Mouse (Mus musculus): ENCODE measurements around the gene Col8a2. TPM values are rescaled to one million over a fixed set of nuclear protein-coding genes. Genes with fewer than 3 reads are reported as not detected.

Gene Col8a2
- 2.8 and 6.5 TPM in 2 replicates for polyA plus RNA-seq (2016; fragmentation: Nextera tagmentation; extraction: Ambion mirVana)

GRCm38 (mm10) chr4:126286492-126286891 is at the start of gene Col8a2:
Gene Col8a2 (plus strand): TSS chr4:126286793.
- DNase-seq (ENCODE audit: low spot score): no peak
- Histone ChIP-seq H3K4me1 (peaks cover 38% of the 10 kb centered on the region), H3K9me3 (replicated peaks) (no peaks in the 10 kb centered on the region; the same call in 1 of the 2 replicates), H3K27ac (replicated peaks) (peak within 1 kb of the TSS; percentile 59; the same call in 1 of the 2 replicates), H3K36me3 (no peaks in the 10 kb centered on the region), H3K4me3 (peak within 1 kb of the TSS; percentile 48), H3K27me3 (ENCODE audit: low read depth, poor library complexity, severe bottlenecking) (peaks cover 82% of the 10 kb centered on the region)
- WGBS: 2% methylated on average over 42 of the region's 42 CpGs

GRCm38 (mm10) chr4:126237721-126238242 is 48.8 kb upstream of the Col8a2 start:
- WGBS: 78% methylated on average over 5 of the region's 5 CpGs
- H3K27ac ChIP-seq (replicated peaks): no peak overlapping the region
- peaks cover 100% of the 10 kb centered on the region for H3K36me3 ChIP-seq
- H3K4me1 ChIP-seq: peaks cover 26% of the 10 kb centered on the region
- no peaks in the 10 kb centered on the region for H3K27me3 ChIP-seq (ENCODE audit: low read depth, poor library complexity, severe bottlenecking)
- no peak overlapping the region; the same call in 1 of the 2 replicates for H3K4me3 ChIP-seq
- H3K9me3 ChIP-seq (replicated peaks): no peaks in the 10 kb centered on the region
- DNase-seq (ENCODE audit: low spot score): no peak

- Histone ChIP-seq H3K4me3 (no peak overlapping the region), H3K27me3 (ENCODE audit: low read depth, poor library complexity, severe bottlenecking) (no peaks in the 10 kb centered on the region), H3K27ac (replicated peaks) (no peak overlapping the region), H3K9me3 (replicated peaks) (no peaks in the 10 kb centered on the region), H3K4me1 (peaks cover 26% of the 10 kb centered on the region), H3K36me3 (peaks cover 97% of the 10 kb centered on the region)
- 91% methylated on average over 13 of the region's 13 CpGs for WGBS
- DNase-seq (ENCODE audit: low spot score): no peak
These were observed 46.6 kb upstream of the Col8a2 start for GRCm38 (mm10) chr4:126239862-126240475.

GRCm38 (mm10) chr4:126241956-126242355 is 44.6 kb upstream of the Col8a2 start:
- Histone ChIP-seq H3K36me3 (peaks cover 97% of the 10 kb centered on the region), H3K9me3 (replicated peaks) (no peaks in the 10 kb centered on the region), H3K4me3 (no peak overlapping the region), H3K27me3 (ENCODE audit: low read depth, poor library complexity, severe bottlenecking) (no peaks in the 10 kb centered on the region), H3K27ac (replicated peaks) (no peak overlapping the region), H3K4me1 (peaks cover 29% of the 10 kb centered on the region)
- WGBS: 64% methylated on average over 9 of the region's 9 CpGs
- DNase-seq (ENCODE audit: low spot score): no peak

- peaks cover 97% of the 10 kb centered on the region for H3K36me3 ChIP-seq
- no peak for DNase-seq (ENCODE audit: low spot score)
- 92% methylated on average over 6 of the region's 6 CpGs for WGBS
These were observed 44.1 kb upstream of the Col8a2 start for GRCm38 (mm10) chr4:126242510-126242909.

GRCm38 (mm10) chr4:126246202-126246889 is 40.2 kb upstream of the Col8a2 start:
- H3K27me3 ChIP-seq (ENCODE audit: low read depth, poor library complexity, severe bottlenecking): no peaks in the 10 kb centered on the region
- peaks cover 84% of the 10 kb centered on the region for H3K36me3 ChIP-seq
- peaks cover 54% of the 10 kb centered on the region for H3K4me1 ChIP-seq
- no peak for DNase-seq (ENCODE audit: low spot score)
- no peak overlapping the region for H3K4me3 ChIP-seq
- WGBS: 84% methylated on average over 13 of the region's 13 CpGs
- no peaks in the 10 kb centered on the region for H3K9me3 ChIP-seq (replicated peaks)
- no peak overlapping the region for H3K27ac ChIP-seq (replicated peaks)

More at GRCm38 (mm10) chr4:126242510-126242909, 44.1 kb upstream of the Col8a2 start:
- Histone ChIP-seq H3K4me3 (no peak overlapping the region), H3K27me3 (ENCODE audit: low read depth, poor library complexity, severe bottlenecking) (no peaks in the 10 kb centered on the region), H3K4me1 (peaks cover 28% of the 10 kb centered on the region), H3K9me3 (replicated peaks) (no peaks in the 10 kb centered on the region), H3K27ac (replicated peaks) (no peak overlapping the region)

GRCm38 (mm10) chr4:126248261-126248868 is 38.2 kb upstream of the Col8a2 start:
- H3K27ac ChIP-seq (replicated peaks): peak overlapping the region; percentile 83
- peaks cover 79% of the 10 kb centered on the region for H3K36me3 ChIP-seq
- H3K4me1 ChIP-seq: peaks cover 67% of the 10 kb centered on the region
- H3K27me3 ChIP-seq (ENCODE audit: low read depth, poor library complexity, severe bottlenecking): no peaks in the 10 kb centered on the region
- no peaks in the 10 kb centered on the region for H3K9me3 ChIP-seq (replicated peaks)
- peak; percentile 71 for DNase-seq (ENCODE audit: low spot score)
- peak overlapping the region; percentile 24; the same call in 1 of the 2 replicates for H3K4me3 ChIP-seq
- WGBS: 11% methylated on average over 11 of the region's 11 CpGs

GRCm38 (mm10) chr4:126250659-126251058 is 35.9 kb upstream of the Col8a2 start:
- no peak overlapping the region for H3K4me3 ChIP-seq
- H3K9me3 ChIP-seq (replicated peaks): no peaks in the 10 kb centered on the region
- 59% methylated on average over 4 of the region's 4 CpGs for WGBS
- no peak overlapping the region; the same call in 1 of the 2 replicates for H3K27ac ChIP-seq (replicated peaks)
- no peak for DNase-seq (ENCODE audit: low spot score)
- H3K36me3 ChIP-seq: peaks cover 59% of the 10 kb centered on the region
- H3K27me3 ChIP-seq (ENCODE audit: low read depth, poor library complexity, severe bottlenecking): no peaks in the 10 kb centered on the region
- peaks cover 87% of the 10 kb centered on the region for H3K4me1 ChIP-seq

GRCm38 (mm10) chr4:126251655-126252254 is 34.8 kb upstream of the Col8a2 start:
- H3K27me3 ChIP-seq (ENCODE audit: low read depth, poor library complexity, severe bottlenecking): no peaks in the 10 kb centered on the region
- peaks cover 48% of the 10 kb centered on the region for H3K36me3 ChIP-seq
- peak overlapping the region; percentile 17; the same call in 1 of the 2 replicates for H3K4me3 ChIP-seq
- H3K27ac ChIP-seq (replicated peaks): peak overlapping the region; percentile 65
- H3K4me1 ChIP-seq: peaks cover 84% of the 10 kb centered on the region
- 73% methylated on average over 11 of the region's 11 CpGs for WGBS
- no peaks in the 10 kb centered on the region for H3K9me3 ChIP-seq (replicated peaks)
- DNase-seq (ENCODE audit: low spot score): no peak

- WGBS: 80% methylated on average over 17 of the region's 17 CpGs
- no peaks in the 10 kb centered on the region for H3K9me3 ChIP-seq (replicated peaks)
- no peaks in the 10 kb centered on the region for H3K27me3 ChIP-seq (ENCODE audit: low read depth, poor library complexity, severe bottlenecking)
- peaks cover 40% of the 10 kb centered on the region for H3K36me3 ChIP-seq
- H3K27ac ChIP-seq (replicated peaks): 0 out of 2 replicates have a peak overlapping the region, but pooled peaks have one; percentile 13
- DNase-seq (ENCODE audit: low spot score): no peak
- H3K4me3 ChIP-seq: peak overlapping the region; percentile 17; the same call in 1 of the 2 replicates
- peaks cover 85% of the 10 kb centered on the region for H3K4me1 ChIP-seq
These were observed 34.0 kb upstream of the Col8a2 start for GRCm38 (mm10) chr4:126252411-126253237.

- H3K4me1 ChIP-seq: peaks cover 83% of the 10 kb centered on the region
- no peak for DNase-seq (ENCODE audit: low spot score)
These were observed 32.8 kb upstream of the Col8a2 start for GRCm38 (mm10) chr4:126253637-126254272.

More at GRCm38 (mm10) chr4:126253637-126254272, 32.8 kb upstream of the Col8a2 start:
- Histone ChIP-seq H3K27ac (replicated peaks) (no peak overlapping the region), H3K9me3 (replicated peaks) (no peaks in the 10 kb centered on the region), H3K27me3 (ENCODE audit: low read depth, poor library complexity, severe bottlenecking) (no peaks in the 10 kb centered on the region), H3K36me3 (peaks cover 33% of the 10 kb centered on the region), H3K4me3 (peak overlapping the region; percentile 100)
- WGBS: 83% methylated on average over 14 of the region's 14 CpGs
